Mouse (Mus musculus): ENCODE results near the gene Aatf.

DNA sequence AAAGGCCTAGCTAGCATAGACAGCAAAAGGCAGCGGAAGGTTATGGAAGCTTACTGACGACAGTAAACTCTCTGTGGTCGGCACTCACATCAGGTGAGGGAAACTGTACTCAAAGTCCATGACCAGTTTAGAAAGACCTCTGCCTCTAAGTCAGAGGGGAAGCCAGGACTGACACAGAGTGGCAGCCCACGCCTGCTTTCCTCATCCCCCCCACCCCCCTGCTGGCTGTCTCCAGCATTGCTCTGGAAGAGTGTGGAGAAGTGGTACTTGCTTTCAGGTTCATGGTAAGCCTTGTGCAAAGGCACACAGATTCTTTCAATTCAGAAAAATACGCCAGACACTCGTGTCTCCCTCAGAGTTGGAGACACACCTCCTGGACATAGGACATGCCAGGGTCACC, 78.4 kb downstream of the Aatf start:
- TF ChIP-seq CTCF (IDR thresholded peaks at IDR 0.05; ENCODE audit: borderline replicate concordance, extremely low read depth, insufficient read depth, insufficient read length) (peak; percentile 42; the same call in 1 of the 2 replicates), POLR2A (IDR thresholded peaks at IDR 0.05; ENCODE audit: borderline replicate concordance, extremely low read depth, insufficient read depth, insufficient read length, poor library complexity, severe bottlenecking) (no peak)

Measured in brain, embryonic 14.5 days (tissue).